Mouse (Mus musculus) bone marrow, adult 2 months (tissue): ENCODE measurements at regions not wholly inside any gene's neighbourhood (a gene's known extent, or its start where the extent isn't known, plus 50 kb on each side); places are given as distances from the start of the nearest gene placed in this dataset.

Source experiments
- CTCF ChIP-seq: fragments of 200-500 bp; IDR thresholded peaks from 2 replicates; pipeline ENCODE4 v1.5.1; 2011; ENCODE audit warnings: low read length, control low read depth; ENCODE audit not compliant: control insufficient read depth, insufficient read depth
- POLR2A ChIP-seq: fragments of 200-500 bp; IDR thresholded peaks from 2 replicates; pipeline ENCODE4 v1.6.1; 2011; ENCODE audit warnings: low read depth, mild to moderate bottlenecking, control low read depth, low read length, borderline replicate concordance; ENCODE audit not compliant: control insufficient read depth

DNA sequence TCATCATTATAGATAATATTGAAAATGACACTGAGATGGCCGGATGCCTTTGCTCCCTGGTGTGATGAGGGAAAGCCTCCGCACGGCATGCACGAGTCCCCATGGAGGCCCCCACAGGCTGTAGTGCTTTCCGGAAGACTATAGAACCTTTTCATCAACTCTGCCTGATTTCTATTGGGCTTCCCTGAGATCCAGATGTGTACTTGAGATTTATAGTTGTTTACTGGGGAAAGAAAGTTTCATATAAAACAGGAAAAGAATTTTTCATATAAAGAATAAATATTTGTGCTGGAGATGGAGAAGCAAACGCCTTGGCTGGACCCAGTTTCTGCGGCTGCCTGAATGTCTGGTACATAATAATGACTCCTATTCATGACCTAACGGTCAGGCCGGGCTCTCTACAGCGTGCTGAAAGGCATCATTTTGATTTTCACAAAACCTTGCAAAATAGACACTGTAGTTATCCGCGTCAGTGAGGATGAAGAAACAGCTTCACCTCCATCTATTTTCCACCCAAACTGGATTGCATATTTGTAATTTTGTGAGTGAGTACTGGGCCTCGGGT lies 113.7 kb upstream of the Rasgrp1 start:
- no peak for TF ChIP-seq POLR2A
- TF ChIP-seq CTCF: no peak
